Mouse (Mus musculus): Measurements from ENCODE around the gene B4galnt1.

DNA sequence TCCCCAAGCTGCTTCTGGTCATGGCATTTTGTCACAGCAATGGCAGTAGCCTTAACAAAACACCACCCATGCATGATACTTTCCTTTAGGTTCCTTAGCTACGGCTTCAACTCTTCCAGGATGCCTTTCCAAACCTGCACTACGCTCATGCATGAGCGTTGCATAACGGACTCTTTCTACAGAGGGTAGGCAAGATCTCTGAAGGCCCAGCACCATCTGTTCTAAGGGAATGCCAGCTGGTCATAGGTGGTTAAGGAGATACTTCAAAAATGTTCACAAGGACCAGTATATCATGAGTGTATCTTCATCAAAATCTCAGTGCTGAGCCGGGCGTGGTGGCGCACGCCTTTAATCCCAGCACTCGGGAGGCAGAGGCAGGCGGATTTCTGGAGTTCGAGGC lies 51.4 kb downstream of the B4galnt1 start:
- TF ChIP-seq EP300 (IDR thresholded peaks at IDR 0.05; ENCODE audit: low read depth) (no peak), CTCF (IDR thresholded peaks at IDR 0.05; ENCODE audit: low read depth) (no peak)
